Mouse (Mus musculus) liver, adult 2 months (tissue): ENCODE results near the gene Zdhhc6.

Source experiments
- CTCF ChIP-seq: fragments of 200-500 bp; IDR thresholded peaks from 2 replicates; pipeline ENCODE4 v1.5.1; 2011; ENCODE audit warnings: low read depth, low read length, control low read depth
- POLR2A ChIP-seq: fragments of 200-500 bp; IDR thresholded peaks from 2 replicates; pipeline ENCODE4 v1.6.1; 2011; ENCODE audit warnings: low read length, control low read depth; ENCODE audit not compliant: insufficient read depth; ENCODE audit errors: extremely low read depth

DNA sequence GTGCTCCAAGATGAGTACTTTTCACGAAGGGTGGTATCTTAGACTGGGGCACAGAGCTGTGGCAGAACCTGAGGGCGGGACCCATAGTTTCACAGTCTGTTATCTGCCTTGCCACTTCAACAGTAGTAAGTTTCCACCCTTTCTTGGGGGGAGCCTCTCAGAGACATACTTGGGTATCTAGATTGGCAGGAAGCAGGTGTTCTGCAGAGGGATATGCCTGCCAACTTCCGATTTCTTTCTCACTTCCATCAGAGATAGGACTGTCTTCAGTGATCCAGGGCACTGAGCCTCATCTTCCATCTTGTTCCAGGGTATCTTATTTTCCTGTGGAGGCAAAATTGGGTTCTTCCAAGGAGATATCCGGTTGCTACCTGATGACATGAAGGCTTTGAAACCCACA lies 31.7 kb downstream of the Zdhhc6 start:
- TF ChIP-seq CTCF, result no peak
- TF ChIP-seq POLR2A, result no peak
